Mouse (Mus musculus) adrenal gland, postnatal 36 days (tissue): Measurements from ENCODE around the gene Pdxdc1. TPM values are rescaled to one million over a fixed set of nuclear protein-coding genes. Genes with fewer than 3 reads are reported as not detected.
"Not testable (repeated sequence)": the region's sequence is repeated elsewhere in the genome, so short reads cannot be mapped to it uniquely, and the experiment has no call there.

Experiments
- DNase-seq, 2 experiments: peaks; one replicate each; pipeline ENCODE4 v3.0.0; 2021; ENCODE audit warnings: mixed read lengths in 1 of 2
- microRNA-seq: library from miRNA; unstranded; fragments of <30 nt; microRNA quantifications from one replicate; pipeline ENCODE4 v1.2.0, GENCODE M21; 2021
- total RNA-seq, 2 experiments: library from RNA; stranded (reverse); gene quantifications; 2 replicates each; pipeline ENCODE4 v1.2.3; 2021

The Pdxdc1 gene
- total RNA-seq, 2 experiments from 2014 or later: 82.9 to 90.9 TPM

DNA sequence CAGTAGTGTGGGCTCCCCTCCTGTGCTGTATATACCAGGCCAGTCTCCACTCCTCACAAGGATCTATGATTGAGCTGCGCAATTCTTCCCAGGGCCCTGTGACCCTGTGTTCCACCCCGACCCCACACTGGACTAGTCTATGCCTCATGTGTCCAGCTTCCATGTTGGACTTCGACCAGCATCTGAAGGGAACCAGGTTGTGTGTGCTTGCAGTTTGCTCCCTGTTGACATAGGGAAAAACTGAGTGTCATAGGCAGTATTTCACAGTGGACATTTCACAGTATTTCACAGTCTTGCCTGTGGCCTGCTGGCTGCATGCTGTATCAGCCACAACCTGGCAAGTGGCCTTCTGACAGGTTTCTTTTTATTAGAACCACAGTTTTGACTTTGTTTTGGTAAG lies 89.7 kb downstream of the Pdxdc1 start:
- DNase-seq: no peak

DNA sequence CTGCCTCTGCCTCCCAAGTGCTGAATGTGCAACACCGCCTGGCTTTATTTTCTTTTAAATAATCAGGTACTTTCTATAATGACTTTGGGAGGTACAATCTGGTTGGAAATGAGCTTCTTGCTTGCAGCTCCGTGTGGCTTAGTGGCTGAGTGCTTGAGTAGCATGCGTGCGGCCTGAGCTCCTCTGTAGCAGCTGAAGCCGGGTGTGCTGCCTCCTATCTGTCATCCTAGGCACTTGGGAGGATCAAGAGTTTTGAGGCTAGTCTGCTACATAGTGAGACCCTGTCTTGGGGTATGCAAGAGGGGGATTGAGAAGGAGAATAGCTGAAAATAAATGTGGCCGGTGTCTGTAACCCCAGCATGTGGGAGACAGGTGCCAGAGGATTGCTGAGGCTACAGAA lies 90.8 kb downstream of the Pdxdc1 start:
- no peak for DNase-seq

DNA sequence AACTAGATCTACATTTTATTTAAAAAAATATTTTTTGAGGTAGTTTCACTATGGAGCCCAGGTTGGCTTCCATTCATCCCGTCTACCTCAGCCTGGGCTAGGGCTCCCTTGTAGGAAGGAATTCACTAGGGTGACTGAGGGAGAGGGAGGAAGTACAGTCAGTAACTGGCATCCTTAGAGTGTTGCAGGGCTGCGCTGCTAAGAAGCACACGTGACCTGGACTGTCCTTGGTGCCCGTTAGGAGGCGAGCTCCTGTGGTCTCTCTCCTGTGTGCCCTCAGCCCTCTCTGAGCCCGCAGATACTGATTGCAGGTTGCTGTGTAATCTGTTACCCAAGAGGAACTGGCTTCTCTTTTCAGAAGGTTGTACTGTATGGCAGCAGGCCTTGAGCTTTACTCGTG lies 94.5 kb downstream of the Pdxdc1 start:
- DNase-seq: no peak

DNA sequence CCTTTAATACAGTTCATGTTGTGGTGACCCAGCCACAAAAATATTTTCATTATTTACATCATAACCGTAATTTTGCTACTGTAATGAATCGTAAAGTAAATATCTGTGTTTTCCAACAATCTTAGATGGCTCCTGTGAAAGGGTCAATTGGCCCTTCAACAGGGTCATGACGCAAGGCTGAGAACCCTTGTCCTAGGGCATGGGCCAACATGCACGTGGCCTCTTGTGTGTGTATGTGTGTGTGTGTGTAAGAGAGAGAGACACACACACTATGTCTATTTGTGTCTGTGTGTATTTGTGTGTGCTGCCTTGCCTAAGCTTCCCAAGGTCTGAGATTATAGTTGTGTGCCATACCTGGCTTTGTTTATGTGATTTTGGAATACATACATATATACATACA lies 95.3 kb downstream of the Pdxdc1 start:
- DNase-seq: no peak

DNA sequence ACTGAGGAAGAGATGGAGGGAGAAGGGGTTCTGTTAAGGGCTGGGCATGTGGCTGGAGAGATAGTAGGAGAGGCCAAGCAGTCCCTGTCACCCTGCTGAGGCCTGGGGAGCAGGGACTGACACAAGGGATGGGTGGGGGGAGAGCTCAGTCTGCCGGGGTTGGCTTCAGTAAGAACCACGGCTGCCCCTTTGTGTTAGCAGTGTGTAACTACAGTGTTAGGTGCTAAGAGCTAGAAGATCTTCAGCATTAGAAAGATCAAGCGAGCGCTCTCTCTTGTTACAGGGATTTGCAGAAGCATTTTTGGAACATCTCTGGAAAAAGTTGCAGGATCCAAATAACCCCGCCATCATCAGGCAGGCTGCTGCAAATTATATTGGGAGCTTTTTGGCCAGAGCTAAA lies 98.3 kb downstream of the Pdxdc1 start:
- DNase-seq: no peak

DNA sequence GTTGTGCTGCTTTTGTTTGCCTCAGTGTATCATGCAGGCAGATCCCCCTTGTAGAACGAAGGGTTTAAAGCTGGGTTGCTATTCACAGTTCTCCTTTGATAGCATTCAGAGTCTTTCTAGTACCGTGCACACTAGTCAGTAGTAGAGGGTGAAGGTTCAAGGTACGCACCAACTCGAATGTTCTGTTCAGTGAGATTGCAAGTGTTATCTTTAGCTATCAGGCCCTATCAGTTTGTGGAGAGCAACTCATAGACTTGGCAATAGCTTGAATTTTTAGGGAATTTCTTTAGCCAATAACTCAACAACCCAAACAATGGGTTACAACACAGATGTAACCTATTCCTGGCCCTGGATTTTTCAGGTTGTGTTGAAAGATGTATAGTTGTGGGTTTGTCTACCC lies 101.7 kb downstream of the Pdxdc1 start:
- no peak for DNase-seq

DNA sequence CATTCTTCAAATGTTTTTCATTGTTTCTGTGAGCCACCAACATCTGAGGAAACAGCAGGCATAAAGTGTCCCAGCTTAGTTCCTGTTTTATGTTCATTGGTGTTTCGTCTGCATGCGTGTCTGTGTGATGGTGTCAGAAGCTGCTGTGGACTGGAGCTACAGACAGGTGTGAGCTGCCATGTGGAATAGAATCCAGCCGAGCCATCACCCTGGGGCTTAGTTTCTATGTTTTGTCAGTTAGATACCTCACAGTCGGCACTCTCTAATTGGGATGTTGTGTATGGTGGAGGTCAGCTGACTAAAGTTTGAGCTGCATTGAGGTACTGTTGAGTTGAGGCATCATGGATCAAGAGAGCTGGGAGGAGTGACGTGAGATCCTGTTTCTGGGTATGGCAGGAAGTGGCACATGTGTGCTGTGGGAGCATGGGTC lies 106.2 kb downstream of the Pdxdc1 start:
- DNase-seq: no peak

DNA sequence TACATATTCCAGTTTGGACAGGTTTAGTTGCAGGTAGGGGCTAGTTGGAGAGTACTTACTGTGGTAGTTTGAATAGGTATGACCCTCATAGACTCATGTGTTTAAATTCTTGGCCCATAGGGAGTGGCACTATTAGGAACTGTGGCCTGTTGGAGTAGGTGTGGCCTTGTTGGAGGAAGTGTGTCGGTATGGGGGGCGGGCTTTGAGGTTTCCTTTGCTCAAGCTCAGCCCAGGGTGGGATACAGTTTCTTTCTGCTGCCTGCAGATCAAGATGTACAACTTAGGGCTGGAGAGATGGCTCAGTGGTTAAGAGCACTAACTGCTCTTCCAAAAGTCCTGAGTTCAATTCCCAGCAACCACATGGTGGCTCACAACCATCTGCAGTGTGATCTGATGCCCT lies 109.5 kb downstream of the Pdxdc1 start:
- not testable (repeated sequence) for DNase-seq

DNA sequence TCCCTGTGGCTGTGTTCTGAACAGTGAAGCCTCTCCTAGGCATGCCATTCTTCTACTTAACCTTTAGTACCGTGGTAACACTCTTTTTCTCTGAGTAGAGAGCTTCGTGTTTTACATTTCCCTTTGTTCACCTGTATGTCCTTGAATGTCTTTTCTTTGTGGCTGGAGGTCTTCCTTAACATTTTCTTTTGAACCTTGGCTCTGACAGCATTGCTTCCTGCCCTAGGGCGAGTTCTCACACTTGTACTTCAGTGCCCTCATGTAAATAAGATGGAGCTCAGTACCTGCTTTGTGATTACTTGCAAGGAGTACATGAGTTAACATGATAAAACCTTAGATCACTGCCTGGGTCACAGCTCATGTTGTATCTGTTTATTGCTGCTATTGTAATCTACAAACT lies 117.0 kb downstream of the Pdxdc1 start:
- DNase-seq: no peak

Small RNA genes within 50 kb of the gene (microRNA-seq; reads per million reads assigned to microRNA genes)
- not detected for gene Gm27734

Other genes with a start within 250 kb of the Pdxdc1 start
- 10 to 100 TPM; 27.1 to 44.2 TPM for gene Parn, start 235.0 kb downstream of the Pdxdc1 start, total RNA-seq
- gene Bfar, start 231.3 kb downstream of the Pdxdc1 start, total RNA-seq: 10 to 100 TPM; 43.9 to 52.1 TPM
- gene 3110001I22Rik, start 231.2 kb downstream of the Pdxdc1 start, total RNA-seq: 1 to 10 TPM; 4.1 to 6.4 TPM
- gene Pla2g10, start 172.1 kb downstream of the Pdxdc1 start, total RNA-seq: not detected
- 10 to 100 TPM; 51.4 to 54.2 TPM for gene Rrn3, start 122.4 kb downstream of the Pdxdc1 start, total RNA-seq
- 10 to 100 TPM; 56.1 to 56.6 TPM for gene Ntan1, start 84.3 kb downstream of the Pdxdc1 start, total RNA-seq
- 10 to 100 TPM in 1 of 2 experiments, 1 to 10 TPM in 1; 9.1 to 12.7 TPM for gene Mpv17l, start within 50 bp of the Pdxdc1 start, total RNA-seq
- 1 to 10 TPM; 1.1 to 1.6 TPM for gene 2900011O08Rik, start 83.5 kb upstream of the Pdxdc1 start, total RNA-seq
- not detected for gene Ifitm7, start 83.8 kb upstream of the Pdxdc1 start, total RNA-seq